In genomic region chr5:88957735-88958134, GRCm38 (mm10) we compare ENCODE assay signal across 21 mouse cellular contexts.
"Had no signal": no experiment of that assay in that cellular context is flagged by ENCODE, and none has a peak within 500 bp of the region (broad histone marks: within the 10 kb centered on the region; RNA-seq: fewer than 3 reads in every experiment).

No protein-coding gene starts in this region.

- H3K4me1 ChIP-seq: limb, embryonic 10.5 days; limb, embryonic 13.5 days; neural tube, embryonic 12.5 days had no signal

- H3K27me3 ChIP-seq: limb, embryonic 13.5 days; liver, embryonic 12.5 days; liver, embryonic 15.5 days; neural tube, embryonic 12.5 days; neural tube, embryonic 15.5 days had no signal

- ATAC-seq: inflammation-experienced regulatory T-cells, adult 6 months; liver, embryonic 12.5 days had no signal

- H3K27ac ChIP-seq: limb, embryonic 10.5 days; limb, embryonic 13.5 days; liver, embryonic 12.5 days; liver, embryonic 15.5 days; midbrain, embryonic 10.5 days; neural tube, embryonic 12.5 days; neural tube, embryonic 15.5 days had no signal

- H3K4me3 ChIP-seq: limb, embryonic 10.5 days; limb, embryonic 13.5 days; liver, embryonic 12.5 days; liver, embryonic 15.5 days; megakaryocyte, embryonic 14.5 days; midbrain, embryonic 10.5 days; neural tube, embryonic 12.5 days; neural tube, embryonic 15.5 days had no signal

- DNase-seq: kidney, adult 18-20 months; kidney, adult 9 months; kidney, postnatal 14 days; kidney, postnatal 4 days; liver; lung, adult 2 months; midbrain, embryonic 14.5 days; retina, postnatal 1 day; right cerebral cortex, postnatal 25 days; spleen, adult 18-20 months; thymus, adult 18-20 months; thymus, postnatal 4 days had no signal

- H3K9ac ChIP-seq: limb, embryonic 13.5 days; liver, embryonic 12.5 days; liver, embryonic 15.5 days; neural tube, embryonic 12.5 days; neural tube, embryonic 15.5 days had no signal

- H3K4me2 ChIP-seq: limb, embryonic 13.5 days; liver, embryonic 12.5 days; liver, embryonic 15.5 days; neural tube, embryonic 12.5 days; neural tube, embryonic 15.5 days had no signal

- H3K9me3 ChIP-seq: limb, embryonic 10.5 days; limb, embryonic 13.5 days; liver, embryonic 12.5 days; liver, embryonic 15.5 days; megakaryocyte, embryonic 14.5 days; midbrain, embryonic 10.5 days; neural tube, embryonic 12.5 days; neural tube, embryonic 15.5 days had no signal

- H3K36me3 ChIP-seq: limb, embryonic 13.5 days; liver, embryonic 12.5 days; liver, embryonic 15.5 days; midbrain, embryonic 10.5 days; neural tube, embryonic 12.5 days; neural tube, embryonic 15.5 days had no signal
